Mouse (Mus musculus) C2C12 (cell line): ENCODE measurements at regions not wholly inside any gene's neighbourhood (a gene's known extent, or its start where the extent isn't known, plus 50 kb on each side); places are given as distances from the start of the nearest gene placed in this dataset.

Source experiments
- H3K27me3 ChIP-seq: one replicate; pipeline ENCODE4 v1.6.1; 2011; ENCODE audit not compliant: control insufficient read depth, insufficient read depth, insufficient read length
- H3K36me3 ChIP-seq: one replicate; pipeline ENCODE4 v1.6.1; 2011; ENCODE audit not compliant: control insufficient read depth, insufficient read depth
- H3K4me3 ChIP-seq: one replicate; pipeline ENCODE4 v1.5.1; 2011; ENCODE audit warnings: mild to moderate bottlenecking, control low read depth; ENCODE audit not compliant: poor library complexity, insufficient read depth, severe bottlenecking
- H3K79me2 ChIP-seq: one replicate; pipeline ENCODE4 v1.6.1; 2011; ENCODE audit not compliant: control insufficient read depth, insufficient read depth
- H3K79me3 ChIP-seq: one replicate; pipeline ENCODE4 v1.6.1; 2011; ENCODE audit warnings: low read depth, control low read depth
- H3ac ChIP-seq: one replicate; pipeline ENCODE3; 2011; ENCODE audit warnings: low read depth; ENCODE audit not compliant: control insufficient read depth, insufficient read length
- CEBPB ChIP-seq: IDR thresholded peaks from one replicate; pipeline ENCODE4 v1.6.1; 2011; ENCODE audit warnings: low read depth, mild to moderate bottlenecking, control low read depth, moderate library complexity
- CTCF ChIP-seq: IDR thresholded peaks from one replicate; pipeline ENCODE4 v1.5.1; 2011; ENCODE audit not compliant: control insufficient read depth, insufficient read depth, insufficient read length
- FOSL1 ChIP-seq: IDR thresholded peaks from one replicate; pipeline ENCODE4 v1.8.0; 2011; ENCODE audit warnings: mild to moderate bottlenecking, low read length; ENCODE audit not compliant: poor library complexity, insufficient read depth, severe bottlenecking
- MAX ChIP-seq: IDR thresholded peaks from one replicate; pipeline ENCODE4 v1.6.1; 2011; ENCODE audit warnings: mild to moderate bottlenecking, control low read depth
- MYOD1 ChIP-seq: IDR thresholded peaks from one replicate; pipeline ENCODE4 v1.6.1; 2011; ENCODE audit warnings: low read depth; ENCODE audit not compliant: control insufficient read depth, insufficient read length
- MYOG ChIP-seq: IDR thresholded peaks from one replicate; pipeline ENCODE4 v1.6.1; 2011; ENCODE audit not compliant: control insufficient read depth, insufficient read length; ENCODE audit errors: extremely low read depth
- USF1 ChIP-seq: IDR thresholded peaks from one replicate; pipeline ENCODE4 v1.6.1; 2011; ENCODE audit warnings: low read depth, mild to moderate bottlenecking, control low read depth, moderate library complexity

GRCm38 (mm10) chr19:60286810-60287396, 60.4 kb upstream of the Fam204a start:
- no peaks in the 10 kb centered on the region for H3K27me3 ChIP-seq
- no peak for TF ChIP-seq MYOD1
- no peak for TF ChIP-seq FOSL1
- TF ChIP-seq USF1, result no peak
- TF ChIP-seq MYOG, result no peak
- TF ChIP-seq CTCF, result no peak
- TF ChIP-seq MAX, result no peak
- no peak for TF ChIP-seq CEBPB

GRCm38 (mm10) chr19:60284901-60285300, 58.4 kb upstream of the Fam204a start:
- H3K36me3 ChIP-seq, result no peaks in the 10 kb centered on the region
- no peaks in the 10 kb centered on the region for H3K79me3 ChIP-seq
- H3ac ChIP-seq, result no peak overlapping the region
- no peaks in the 10 kb centered on the region for H3K79me2 ChIP-seq
- H3K27me3 ChIP-seq, result no peaks in the 10 kb centered on the region
- no peak overlapping the region for H3K4me3 ChIP-seq
- no peak for TF ChIP-seq CTCF
- no peak for TF ChIP-seq CEBPB
- TF ChIP-seq MAX, result no peak

More at GRCm38 (mm10) chr19:60286810-60287396, 60.4 kb upstream of the Fam204a start:
- Histone ChIP-seq H3K79me2 (no peaks in the 10 kb centered on the region), H3K4me3 (no peak overlapping the region), H3K79me3 (no peaks in the 10 kb centered on the region), H3K36me3 (no peaks in the 10 kb centered on the region), H3ac (no peak overlapping the region)
